In genomic region chr14:25587487-25588001, GRCm38 (mm10) we compare ENCODE assay signal across 8 mouse cellular contexts.
DNase-seq lines count a peak whose midpoint lies in the region; ATAC-seq and TF ChIP-seq lines count a peak whose summit lies in the region.

No protein-coding gene starts in this region.

- H3K4me3 ChIP-seq in forebrain, embryonic 15.5 days = no peak overlapping the region
- H3K4me3 ChIP-seq in hindbrain, postnatal 0 days (ENCODE audit: low read length) = no peak overlapping the region
- no peak overlapping the region for H3K4me3 ChIP-seq in liver, adult 2 months (ENCODE audit: insufficient read depth, low read depth, low read length)
- no peak overlapping the region for H3K4me3 ChIP-seq in myocyte

- no peaks in the 10 kb centered on the region for H3K9me3 ChIP-seq in forebrain, embryonic 15.5 days
- no peaks in the 10 kb centered on the region for H3K9me3 ChIP-seq in hindbrain, postnatal 0 days (ENCODE audit: low read length)

- peaks cover 6% of the 10 kb centered on the region for H3K36me3 ChIP-seq in forebrain, embryonic 15.5 days
- peaks cover 7% of the 10 kb centered on the region; the same call in 1 of the 2 replicates for H3K36me3 ChIP-seq in hindbrain, postnatal 0 days (ENCODE audit: insufficient read depth, low read length)
- peaks cover 2% of the 10 kb centered on the region; the same call in 1 of the 2 replicates for H3K36me3 ChIP-seq in liver, adult 2 months (ENCODE audit: control insufficient read depth, insufficient read depth, low read length)
- peaks cover 16% of the 10 kb centered on the region for H3K36me3 ChIP-seq in myocyte (ENCODE audit: control insufficient read depth, insufficient read depth)

- no peaks in the 10 kb centered on the region for H3K79me2 ChIP-seq in liver, adult 2 months (ENCODE audit: control insufficient read depth, insufficient read depth, low read length)
- no peaks in the 10 kb centered on the region for H3K79me2 ChIP-seq in myocyte (ENCODE audit: control insufficient read depth, insufficient read depth)

- ATAC-seq in forebrain, embryonic 15.5 days (replicated peaks) = peak; percentile 66
- peak; percentile 66 for ATAC-seq in hindbrain, postnatal 0 days
- ATAC-seq in monocyte, adult 5-6 weeks (replicated peaks; ENCODE audit: insufficient number of reproducible peaks, low FRiP score, low TSS enrichment, poor library complexity, severe bottlenecking) = no peak

- H3K4me1 ChIP-seq in forebrain, embryonic 15.5 days = peaks cover 68% of the 10 kb centered on the region
- H3K4me1 ChIP-seq in hindbrain, postnatal 0 days (ENCODE audit: insufficient read depth, low read length) = peaks cover 57% of the 10 kb centered on the region
- H3K4me1 ChIP-seq in liver, adult 2 months (ENCODE audit: control insufficient read depth, insufficient read depth, low read length) = peaks cover 5% of the 10 kb centered on the region

- H3K27ac ChIP-seq in forebrain, embryonic 15.5 days (replicated peaks) = peak overlapping the region; percentile 99
- H3K27ac ChIP-seq in hindbrain, postnatal 0 days = peak overlapping the region; percentile 95
- peak overlapping the region; percentile 27 for H3K27ac ChIP-seq in liver, adult 2 months (replicated peaks; ENCODE audit: insufficient read depth, low read depth, low read length)

- TF ChIP-seq CTCF in hindbrain, postnatal 0 days (IDR thresholded peaks at IDR 0.05; ENCODE audit: low read depth) = no peak
- TF ChIP-seq CTCF in liver, adult 2 months (IDR thresholded peaks at IDR 0.05; ENCODE audit: low read depth, low read length) = no peak

- H3ac ChIP-seq in myocyte (ENCODE audit: control insufficient read depth, insufficient read length) = no peak overlapping the region

- 2% methylated on average over 6 of the region's 6 CpGs for WGBS in forebrain, embryonic 15.5 days
- 7% methylated on average over 6 of the region's 6 CpGs for WGBS in hindbrain, postnatal 0 days
- WGBS in liver, adult 2 months = 63% methylated on average over 6 of the region's 6 CpGs

- H3K4me2 ChIP-seq in forebrain, embryonic 15.5 days (replicated peaks) = no peak overlapping the region; the same call in 1 of the 2 replicates
- peak overlapping the region; percentile 13; the same call in 1 of the 2 replicates for H3K4me2 ChIP-seq in hindbrain, postnatal 0 days (ENCODE audit: low read depth, low read length)
- peak overlapping the region; percentile 66 for H3K4me2 ChIP-seq in myocyte (ENCODE audit: low read depth)

- H3K9ac ChIP-seq in forebrain, embryonic 15.5 days (replicated peaks) = peak overlapping the region; percentile 41
- peak overlapping the region; percentile 46; the same call in 1 of the 2 replicates for H3K9ac ChIP-seq in hindbrain, postnatal 0 days (replicated peaks; ENCODE audit: low read length)
- no peak overlapping the region for H3K9ac ChIP-seq in liver, adult 2 months (ENCODE audit: low read depth, low read length)

- H3K27me3 ChIP-seq in forebrain, embryonic 15.5 days = no peaks in the 10 kb centered on the region
- no peaks in the 10 kb centered on the region for H3K27me3 ChIP-seq in hindbrain, postnatal 0 days (ENCODE audit: insufficient read depth, low read length)
- no peaks in the 10 kb centered on the region for H3K27me3 ChIP-seq in liver, adult 2 months (ENCODE audit: control insufficient read depth, insufficient read depth, low read length)
- H3K27me3 ChIP-seq in myocyte (ENCODE audit: control insufficient read depth, insufficient read depth, insufficient read length) = no peaks in the 10 kb centered on the region

- peak; percentile 68 to 82 for DNase-seq in cerebellum, postnatal 10 days
- no peak for DNase-seq in cerebellum, postnatal 36 days
- DNase-seq in adrenal gland, postnatal 14 days = peak; percentile 85
- peak; percentile 85 for DNase-seq in hindbrain, postnatal 0 days (ENCODE audit: low spot score)
- no peak for DNase-seq in liver, adult 2 months (ENCODE audit: extremely low read depth, low read depth, low spot score)

- TF ChIP-seq POLR2A in liver, adult 2 months (IDR thresholded peaks at IDR 0.05; ENCODE audit: extremely low read depth, insufficient read depth, low read length) = no peak
- TF ChIP-seq POLR2A in myocyte (IDR thresholded peaks at IDR 0.05; ENCODE audit: insufficient read length, low read depth) = no peak

TF ChIP-seq in myocyte, 11 proteins besides CTCF, POLR2A, EP300 and RAD21:
- no peak for TF ChIP-seq TCF3 (IDR thresholded peaks at IDR 0.05; ENCODE audit: insufficient read length, low read depth)

Comparison
In these comparisons a context has a peak if more than half of its experiments do, and no peak if none do; other contexts are left out.
1. DNase-seq: peak in cerebellum, postnatal 10 days (2 of 2), adrenal gland, postnatal 14 days (single experiment) and hindbrain, postnatal 0 days (single experiment); none in cerebellum, postnatal 36 days (0 of 2) and liver, adult 2 months (single experiment).
2. H3K27ac ChIP-seq: peak in every context shown above with its lines; median percentile 99 in forebrain, embryonic 15.5 days; 95 in hindbrain, postnatal 0 days; 27 in liver, adult 2 months.